In the genomic region with DNA sequence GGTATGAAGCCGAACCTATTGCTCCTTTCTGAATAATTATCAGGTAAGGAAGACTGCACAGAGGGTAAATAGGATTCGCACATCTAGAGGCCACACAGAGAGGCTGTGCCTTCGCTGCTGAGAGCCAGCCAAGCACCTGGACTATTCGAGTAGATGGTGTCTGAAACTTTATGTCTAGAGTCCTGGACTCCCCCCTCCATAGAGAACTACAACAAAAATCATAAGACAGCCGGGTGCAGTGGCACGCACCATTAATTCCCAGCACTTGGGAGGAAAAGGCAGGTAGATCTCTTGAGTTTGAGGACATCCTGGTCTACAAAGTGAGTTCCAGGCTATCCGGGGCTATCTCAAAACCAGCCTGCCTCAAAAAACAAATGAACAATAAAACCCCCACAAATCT, we compare ENCODE assay signal across 9 mouse cellular contexts. TPM values are rescaled to one million over a fixed set of nuclear protein-coding genes. Genes with fewer than 3 reads are reported as not detected.
DNase-seq lines count a peak whose midpoint lies in the region; ATAC-seq and TF ChIP-seq lines count a peak whose summit lies in the region.
"Had no signal": no experiment of that assay in that cellular context is flagged by ENCODE, and none has a peak within 500 bp of the region (broad histone marks: within the 10 kb centered on the region; RNA-seq: fewer than 3 reads in every experiment).

No protein-coding gene starts in this region.

- H3K9me3 ChIP-seq in heart, embryonic 11.5 days (replicated peaks; ENCODE audit: control insufficient read depth, low read length), result no peaks in the 10 kb centered on the region
- H3K9me3 ChIP-seq in E14TG2a.4 (ENCODE audit: low read length), result no peaks in the 10 kb centered on the region
- peaks cover 2% of the 10 kb centered on the region; the same call in 1 of the 2 replicates for H3K9me3 ChIP-seq in hindbrain, embryonic 10.5 days

- WGBS in heart, embryonic 11.5 days (ENCODE audit: insufficient replicate concordance), result 78% methylated on average over 7 of the region's 7 CpGs
- WGBS in hindbrain, embryonic 10.5 days, result 88% methylated on average over 7 of the region's 7 CpGs
- 94% methylated on average over 7 of the region's 7 CpGs for whole genome bisulfite sequencing in macrophage (ENCODE audit: missing documents)
- 88% methylated on average over 7 of the region's 7 CpGs for WGBS in thymus, adult 2 months

- no peak for DNase-seq in heart, postnatal 36 days
- DNase-seq in hindbrain, embryonic 10.5 days (ENCODE audit: low spot score), result no peak
- no peak for DNase-seq in thymus, adult 2 months
- DNase-seq in spleen, adult 18-20 months, result no peak
- no peak for DNase-seq in frontal cortex, postnatal 10 days (ENCODE audit: low spot score in 2 of 2)
- DNase-seq: kidney, adult 2 months had no signal

- no peak for TF ChIP-seq POLR2A in thymus, adult 2 months (IDR thresholded peaks at IDR 0.05; ENCODE audit: control insufficient read depth, extremely low read depth, insufficient read depth, low read length, poor library complexity)

- H3K79me2 ChIP-seq in macrophage (ENCODE audit: inconsistent target), result peaks cover 35% of the 10 kb centered on the region; the same call in 1 of the 2 replicates

- intact Hi-C loops in heart, postnatal 36 days (cut with DNase I), result loop anchor here (2.0 kb wide), 2 partner anchors 21 to 27 kb away; a partner anchor contains a TSS

- peak overlapping the region; percentile 93 for H3K9ac ChIP-seq in heart, embryonic 11.5 days (ENCODE audit: low read depth, low read length)

- no peak for ATAC-seq in heart, embryonic 11.5 days (replicated peaks; ENCODE audit: insufficient number of reproducible peaks, low FRiP score, low TSS enrichment)

- no peak for TF ChIP-seq CTCF in E14TG2a.4 (conservative IDR thresholded peaks at IDR 0.05; ENCODE audit: low read length)
- TF ChIP-seq CTCF in thymus, adult 2 months (IDR thresholded peaks at IDR 0.05; ENCODE audit: borderline replicate concordance, control insufficient read depth, extremely low read depth, insufficient read depth, low read length, poor library complexity), result no peak

- H3K4me1 ChIP-seq in heart, embryonic 11.5 days (ENCODE audit: control insufficient read depth, insufficient read depth, low read length), result peaks cover 12% of the 10 kb centered on the region
- H3K4me1 ChIP-seq in E14TG2a.4 (replicated peaks; ENCODE audit: low read depth, low read length), result peaks cover 52% of the 10 kb centered on the region
- peaks cover 49% of the 10 kb centered on the region for H3K4me1 ChIP-seq in hindbrain, embryonic 10.5 days (replicated peaks)
- peaks cover 2% of the 10 kb centered on the region; the same call in 1 of the 2 replicates for H3K4me1 ChIP-seq in thymus, adult 2 months (replicated peaks; ENCODE audit: control insufficient read depth, insufficient read depth, low read length)

- peak overlapping the region; percentile 81 for H3K4me3 ChIP-seq in heart, embryonic 11.5 days (ENCODE audit: low read depth, low read length)
- peak overlapping the region; percentile 99 for H3K4me3 ChIP-seq in E14TG2a.4 (replicated peaks; ENCODE audit: low read length)
- peak overlapping the region; percentile 97 for H3K4me3 ChIP-seq in hindbrain, embryonic 10.5 days
- H3K4me3 ChIP-seq in macrophage (ENCODE audit: inconsistent target), result peak overlapping the region; percentile 89
- no peak overlapping the region for H3K4me3 ChIP-seq in thymus, adult 2 months (ENCODE audit: control insufficient read depth, insufficient read depth, low read length)

- H3K27ac ChIP-seq in heart, embryonic 11.5 days (ENCODE audit: low read depth, low read length), result no peak overlapping the region
- H3K27ac ChIP-seq in hindbrain, embryonic 10.5 days, result peak overlapping the region; percentile 100
- no peak overlapping the region for H3K27ac ChIP-seq in macrophage
- H3K27ac ChIP-seq in thymus, adult 2 months (ENCODE audit: control insufficient read depth, insufficient read depth, low read length), result no peak overlapping the region

- H3K4me2 ChIP-seq in heart, embryonic 11.5 days, result peak overlapping the region; percentile 91

- no peaks in the 10 kb centered on the region for H3K27me3 ChIP-seq in heart, embryonic 11.5 days (ENCODE audit: control insufficient read depth, insufficient read depth, low read length)
- H3K27me3 ChIP-seq in E14TG2a.4 (ENCODE audit: insufficient read depth, low read length), result peaks cover 8% of the 10 kb centered on the region
- H3K27me3 ChIP-seq in hindbrain, embryonic 10.5 days (ENCODE audit: insufficient read depth, poor library complexity, severe bottlenecking), result no peaks in the 10 kb centered on the region
- no peaks in the 10 kb centered on the region for H3K27me3 ChIP-seq in thymus, adult 2 months (ENCODE audit: control insufficient read depth, insufficient read depth, low read length)

- peaks cover 8% of the 10 kb centered on the region for H3K36me3 ChIP-seq in heart, embryonic 11.5 days (ENCODE audit: control insufficient read depth, insufficient read depth, low read length)
- H3K36me3 ChIP-seq in E14TG2a.4 (ENCODE audit: insufficient read depth, low read length), result peaks cover 52% of the 10 kb centered on the region
- H3K36me3 ChIP-seq in hindbrain, embryonic 10.5 days, result peaks cover 70% of the 10 kb centered on the region
- no peaks in the 10 kb centered on the region for H3K36me3 ChIP-seq in macrophage (ENCODE audit: inconsistent target)
- H3K36me3 ChIP-seq in thymus, adult 2 months (ENCODE audit: control insufficient read depth, insufficient read depth, low read length), result peaks cover under 1% of the 10 kb centered on the region; the same call in 1 of the 2 replicates

RNA-seq across cellular contexts. Expression of a gene that starts 1.0 kb away (rescaled TPM):
- polyA plus RNA-seq in heart, embryonic 11.5 days (2014; fragmentation: Nextera tagmentation; extraction: Ambion mirVana), result 5.3 and 5.8 TPM in 2 replicates
- total RNA-seq in heart, postnatal 36 days (2021), result 1 to 10 TPM; 1.4 to 1.7 TPM
- polyA plus RNA-seq in hindbrain, embryonic 10.5 days (2016; fragmentation: Nextera tagmentation; extraction: Ambion mirVana), result 14.8 and 15.7 TPM in 2 replicates
- total RNA-seq in macrophage (2018; cell fraction: chromatin; rRNA removed), result 1 to 10 TPM in 7 of 26 experiments, under 1 TPM in 15, not detected in 4; 0.25 to 3.3 (median 0.84) TPM
- 1 to 10 TPM in 17 of 26 experiments, under 1 TPM in 9; 0.42 to 3.0 (median 1.4) TPM for total RNA-seq in macrophage (2018; cell fraction: cytosol; rRNA removed)
- total RNA-seq in macrophage (2018; cell fraction: nucleus; rRNA removed), result 1 to 10 TPM in 10 of 26 experiments, under 1 TPM in 16; 0.35 to 2.7 (median 0.95) TPM
- 1.0 to 1.9 TPM (median 1.0 TPM) in 3 replicates for polyA plus RNA-seq in macrophage (2018)
- 8.1 and 9.4 TPM in 2 replicates for polyA plus RNA-seq in thymus, adult 2 months (2012; rRNA removed)

RNA-seq across cellular contexts. Expression of a gene that starts 9.4 kb away (rescaled TPM):
- polyA plus RNA-seq in heart, embryonic 11.5 days (2014; fragmentation: Nextera tagmentation; extraction: Ambion mirVana), result 39.7 and 41.1 TPM in 2 replicates
- 10 to 100 TPM; 25.8 to 28.1 TPM for total RNA-seq in heart, postnatal 36 days (2021)
- 53.1 and 65.9 TPM in 2 replicates for polyA plus RNA-seq in hindbrain, embryonic 10.5 days (2016; fragmentation: Nextera tagmentation; extraction: Ambion mirVana)
- 100 to 1,000 TPM; 101 to 468 (median 170) TPM for total RNA-seq in macrophage (2018; cell fraction: chromatin; rRNA removed)
- 10 to 100 TPM; 40.3 to 81.1 (median 50.0) TPM for total RNA-seq in macrophage (2018; cell fraction: cytosol; rRNA removed)
- 100 to 1,000 TPM in 22 of 26 experiments, 10 to 100 TPM in 4; 78.6 to 416 (median 129) TPM for total RNA-seq in macrophage (2018; cell fraction: nucleus; rRNA removed)
- 31.6 to 54.9 TPM (median 50.8 TPM) in 3 replicates for polyA plus RNA-seq in macrophage (2018)
- polyA plus RNA-seq in thymus, adult 2 months (2012; rRNA removed), result 191 and 212 TPM in 2 replicates

RNA-seq across cellular contexts. Expression of a gene that starts 28.1 kb away (rescaled TPM):
- 14.7 and 23.5 TPM in 2 replicates for polyA plus RNA-seq in heart, embryonic 11.5 days (2014; fragmentation: Nextera tagmentation; extraction: Ambion mirVana)
- 1 to 10 TPM; 2.5 to 3.9 TPM for total RNA-seq in heart, postnatal 36 days (2021)
- polyA plus RNA-seq in hindbrain, embryonic 10.5 days (2016; fragmentation: Nextera tagmentation; extraction: Ambion mirVana), result 35.6 and 39.4 TPM in 2 replicates
- 10 to 100 TPM in 11 of 26 experiments, 1 to 10 TPM in 15; 1.5 to 20.7 (median 7.9) TPM for total RNA-seq in macrophage (2018; cell fraction: chromatin; rRNA removed)
- total RNA-seq in macrophage (2018; cell fraction: cytosol; rRNA removed), result 10 to 100 TPM in 17 of 26 experiments, 1 to 10 TPM in 9; 3.8 to 18.2 (median 13.4) TPM
- 10 to 100 TPM in 11 of 26 experiments, 1 to 10 TPM in 15; 2.7 to 24.5 (median 9.5) TPM for total RNA-seq in macrophage (2018; cell fraction: nucleus; rRNA removed)
- polyA plus RNA-seq in macrophage (2018), result 5.1 to 17.4 TPM (median 8.9 TPM) in 3 replicates
- 28.0 and 28.7 TPM in 2 replicates for polyA plus RNA-seq in thymus, adult 2 months (2012; rRNA removed)

RNA-seq across cellular contexts. Expression of a gene that starts 29.0 kb away (rescaled TPM):
- polyA plus RNA-seq in heart, embryonic 11.5 days (2014; fragmentation: Nextera tagmentation; extraction: Ambion mirVana), result 9.9 and 11.1 TPM in 2 replicates
- total RNA-seq in heart, postnatal 36 days (2021), result 10 to 100 TPM; 32.2 to 35.0 TPM
- polyA plus RNA-seq in hindbrain, embryonic 10.5 days (2016; fragmentation: Nextera tagmentation; extraction: Ambion mirVana), result 9.0 and 12.0 TPM in 2 replicates
- 100 to 1,000 TPM; 231 to 699 (median 415) TPM for total RNA-seq in macrophage (2018; cell fraction: chromatin; rRNA removed)
- 100 to 1,000 TPM; 139 to 247 (median 166) TPM for total RNA-seq in macrophage (2018; cell fraction: cytosol; rRNA removed)
- total RNA-seq in macrophage (2018; cell fraction: nucleus; rRNA removed), result 100 to 1,000 TPM; 216 to 619 (median 409) TPM
- 47.3 to 163 TPM (median 92.9 TPM) in 3 replicates for polyA plus RNA-seq in macrophage (2018)
- 122 and 128 TPM in 2 replicates for polyA plus RNA-seq in thymus, adult 2 months (2012; rRNA removed)

RNA-seq across cellular contexts. Expression of a gene that starts 43.3 kb away (rescaled TPM):
- 4.6 and 4.8 TPM in 2 replicates for polyA plus RNA-seq in heart, embryonic 11.5 days (2014; fragmentation: Nextera tagmentation; extraction: Ambion mirVana)
- 1 to 10 TPM; 2.9 to 4.2 TPM for total RNA-seq in heart, postnatal 36 days (2021)
- polyA plus RNA-seq in hindbrain, embryonic 10.5 days (2016; fragmentation: Nextera tagmentation; extraction: Ambion mirVana), result 6.6 and 7.1 TPM in 2 replicates
- total RNA-seq in macrophage (2018; cell fraction: chromatin; rRNA removed), result 10 to 100 TPM in 1 of 26 experiments, 1 to 10 TPM in 25; 2.2 to 11.6 (median 4.5) TPM
- 1 to 10 TPM; 1.3 to 7.1 (median 3.2) TPM for total RNA-seq in macrophage (2018; cell fraction: cytosol; rRNA removed)
- 10 to 100 TPM in 1 of 26 experiments, 1 to 10 TPM in 25; 2.4 to 10.6 (median 5.1) TPM for total RNA-seq in macrophage (2018; cell fraction: nucleus; rRNA removed)
- polyA plus RNA-seq in macrophage (2018), result 6.0 to 7.4 TPM (median 6.2 TPM) in 3 replicates
- 9.0 and 10.7 TPM in 2 replicates for polyA plus RNA-seq in thymus, adult 2 months (2012; rRNA removed)
